Mouse (Mus musculus): ENCODE results near the gene Vmn2r27. TPM values are rescaled to one million over a fixed set of nuclear protein-coding genes. Genes with fewer than 3 reads are reported as not detected.

Vmn2r27 gene
- polyA plus RNA-seq (2012; rRNA removed), result not detected in 2 replicates

DNA sequence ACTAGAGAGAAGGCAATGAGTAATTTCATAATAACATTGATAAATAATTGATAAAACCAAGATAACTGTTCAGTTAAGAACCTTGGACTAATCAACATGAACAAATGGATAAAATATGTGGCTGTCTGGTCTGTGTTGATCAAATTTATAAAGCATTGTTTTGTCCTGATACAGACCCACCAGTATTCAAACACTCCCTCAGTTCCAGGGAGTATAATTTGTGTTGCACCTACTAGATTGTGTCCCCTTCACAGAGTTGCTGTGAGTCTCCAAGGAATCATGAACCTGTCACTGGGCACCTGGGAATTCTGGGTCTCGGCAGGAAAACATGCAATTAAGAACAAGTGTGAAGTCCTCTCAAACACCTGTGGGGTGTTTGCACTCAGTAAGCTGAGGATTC lies at the start of gene Vmn2r27:
TSS of gene Vmn2r27 (minus strand) at position 101 of the 400 bp plus-strand sequence.
- 62% methylated on average over 1 of the region's 1 CpGs for WGBS
- DNase-seq (ENCODE audit: low read depth, low spot score), result no peak

GRCm38 (mm10) chr6:124278291-124278690 lies 46.6 kb upstream of the Vmn2r27 start:
- WGBS, result 73% methylated on average over 5 of the region's 5 CpGs

DNA sequence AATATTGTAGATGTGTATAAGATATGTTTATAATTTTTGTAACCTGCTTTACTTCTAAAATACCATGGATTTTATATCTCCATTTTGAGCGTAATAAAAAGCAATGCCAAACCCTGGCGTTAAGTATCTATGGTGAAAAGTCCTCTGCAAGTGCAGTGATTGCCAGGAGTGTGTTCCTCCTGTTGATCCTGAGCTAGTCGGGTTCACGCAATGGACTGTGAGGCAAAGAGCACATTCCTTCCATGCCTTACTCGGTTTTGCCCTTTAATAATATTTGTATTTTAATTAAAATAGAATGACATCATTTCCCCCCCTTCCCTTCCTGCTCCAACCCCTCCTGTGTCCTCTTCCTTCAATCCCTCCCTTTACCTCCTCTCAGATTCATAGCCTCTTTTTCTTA lies 46.0 kb upstream of the Vmn2r27 start:
- 69% methylated on average over 5 of the region's 5 CpGs for WGBS
- no peak for DNase-seq (ENCODE audit: low read depth, low spot score)

More at GRCm38 (mm10) chr6:124278291-124278690, 46.6 kb upstream of the Vmn2r27 start:
- DNase-seq (ENCODE audit: low read depth, low spot score), result no peak

- no peak for DNase-seq (ENCODE audit: low read depth, low spot score)
Observed at GRCm38 (mm10) chr6:124273231-124273880, 41.7 kb upstream of the Vmn2r27 start.

DNA sequence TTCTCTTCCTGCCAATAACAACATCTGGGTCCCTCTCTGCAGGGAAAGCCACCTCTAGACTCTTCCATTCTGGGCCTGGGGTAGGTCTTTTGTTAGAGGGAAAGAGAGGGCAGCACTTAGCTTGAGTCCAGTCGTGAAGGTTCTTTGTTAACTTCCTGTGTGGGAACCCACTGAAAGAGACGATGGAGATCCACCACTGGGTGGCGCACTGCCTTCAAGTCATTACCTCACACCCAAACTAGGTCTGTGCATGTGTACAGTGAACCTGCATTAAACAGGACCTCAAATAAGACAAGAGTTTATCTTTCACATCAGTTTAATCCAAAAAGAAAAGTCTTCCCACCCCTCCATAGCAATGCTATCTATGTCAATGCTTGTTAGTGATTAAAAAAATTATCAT lies 31.0 kb upstream of the Vmn2r27 start:
- DNase-seq (ENCODE audit: low read depth, low spot score), result no peak
- WGBS, result 5% methylated on average over 3 of the region's 3 CpGs

More at GRCm38 (mm10) chr6:124273231-124273880, 41.7 kb upstream of the Vmn2r27 start:
- 68% methylated on average over 5 of the region's 5 CpGs for WGBS

DNA sequence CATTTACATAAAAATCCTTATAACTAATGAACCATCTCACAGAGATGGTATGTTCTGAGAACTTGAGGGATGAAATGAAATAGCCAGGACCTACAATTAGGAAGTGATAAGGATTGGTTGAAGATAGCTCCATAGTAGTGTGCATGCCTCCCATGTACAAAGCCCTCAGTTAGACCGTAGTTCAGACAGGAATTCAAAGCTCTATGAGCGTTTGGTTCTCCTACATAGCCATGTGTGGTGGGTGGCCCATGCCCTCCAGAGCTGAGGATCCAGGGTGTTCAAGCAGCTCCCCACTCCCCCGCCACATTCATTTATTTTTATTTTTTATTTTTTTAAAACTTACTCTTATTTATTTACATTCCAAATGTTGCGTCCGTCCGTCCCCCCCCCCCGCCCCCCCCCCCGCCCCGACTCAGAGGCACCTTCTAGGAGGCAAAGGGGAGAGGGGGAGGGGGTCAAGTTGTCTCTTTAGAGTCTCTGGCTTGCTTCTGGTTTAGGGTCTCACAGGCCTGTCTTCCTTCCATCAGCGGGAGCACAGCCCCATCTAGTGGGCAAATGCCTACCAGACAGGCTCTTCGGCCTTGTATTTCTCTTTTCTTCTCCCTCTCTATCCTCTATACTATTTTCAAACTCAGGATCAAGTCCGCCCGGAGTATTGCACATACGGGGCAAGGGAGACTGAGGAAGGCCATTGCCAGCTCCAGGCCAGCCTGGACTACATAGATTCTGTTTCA lies 28.7 kb upstream of the Vmn2r27 start:
- DNase-seq (ENCODE audit: low read depth, low spot score), result no peak
- WGBS, result 19% methylated on average over 14 of the region's 14 CpGs

GRCm38 (mm10) chr6:124255721-124256470 lies 24.2 kb upstream of the Vmn2r27 start:
- WGBS, result 71% methylated on average over 6 of the region's 6 CpGs
- DNase-seq (ENCODE audit: low read depth, low spot score), result no peak

- no peak for DNase-seq (ENCODE audit: low read depth, low spot score)
Observed at GRCm38 (mm10) chr6:124202116-124202515, 29.5 kb downstream of the Vmn2r27 start.

GRCm38 (mm10) chr6:124168499-124169257 lies 63.0 kb downstream of the Vmn2r27 start:
- 57% methylated on average over 3 of the region's 3 CpGs for WGBS
- no peak for DNase-seq (ENCODE audit: low read depth, low spot score)

More at GRCm38 (mm10) chr6:124202116-124202515, 29.5 kb downstream of the Vmn2r27 start:
- WGBS, result 70% methylated on average over 4 of the region's 4 CpGs

- 70% methylated on average over 2 of the region's 2 CpGs for WGBS
- no peak for DNase-seq (ENCODE audit: low read depth, low spot score)
Observed at GRCm38 (mm10) chr6:124166596-124166995, 65.1 kb downstream of the Vmn2r27 start.

DNA sequence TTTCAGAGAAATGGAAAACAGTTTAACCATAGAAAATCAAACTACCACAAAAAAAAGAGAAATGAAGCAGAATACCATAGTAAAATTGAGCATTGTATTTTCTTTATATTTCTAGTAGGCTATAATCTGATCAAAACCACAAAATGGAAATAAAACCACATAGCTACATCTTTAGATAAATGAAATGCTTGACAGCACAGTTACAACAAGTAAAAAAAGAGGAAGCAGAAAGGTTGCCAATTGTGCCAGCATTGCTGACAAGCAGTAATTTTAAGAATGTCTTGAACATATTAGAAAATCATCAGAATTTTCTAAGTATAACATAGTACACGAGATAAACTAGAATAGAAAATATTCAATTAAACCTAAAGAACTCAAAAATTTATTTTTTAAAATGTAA lies 81.8 kb downstream of the Vmn2r27 start:
- 18% methylated on average over 1 of the region's 1 CpGs for WGBS
- no peak for DNase-seq (ENCODE audit: low read depth, low spot score)

Other genes with a start within 250 kb of the Vmn2r27 start
- 0.03 and 0.07 TPM in 2 replicates for gene Vmn2r26, start 207.3 kb downstream of the Vmn2r27 start, polyA plus RNA-seq (2012; rRNA removed)
- 0.53 and 0.84 TPM in 2 replicates for gene Cd163, start 72.8 kb upstream of the Vmn2r27 start, polyA plus RNA-seq (2012; rRNA removed)
- 24.9 and 36.9 TPM in 2 replicates for gene Pex5, start 183.2 kb upstream of the Vmn2r27 start, polyA plus RNA-seq (2012; rRNA removed)
- 0.90 and 1.6 TPM in 2 replicates for gene Clstn3, start 232.9 kb upstream of the Vmn2r27 start, polyA plus RNA-seq (2012; rRNA removed)